Mouse (Mus musculus) testis, adult 2 months (tissue): ENCODE results near the gene Sirt1. TPM values are rescaled to one million over a fixed set of nuclear protein-coding genes. Genes with fewer than 3 reads are reported as not detected.
A peak's percentile ranks its signal among the peaks of the same experiment; 100 is the strongest.
"Not testable (repeated sequence)": the region's sequence is repeated elsewhere in the genome, so short reads cannot be mapped to it uniquely, and the experiment has no call there.

ENCODE experiments used
- H3K27ac ChIP-seq: fragments of 200-500 bp; 2 replicates; pipeline ENCODE4 v1.5.1; 2012; ENCODE audit warnings: low read depth, low read length; ENCODE audit not compliant: control insufficient read depth, insufficient read depth
- H3K27me3 ChIP-seq: fragments of 200-500 bp; 2 replicates; pipeline ENCODE4 v1.6.1; 2012; ENCODE audit warnings: mild to moderate bottlenecking, low read length, moderate library complexity; ENCODE audit not compliant: control insufficient read depth, insufficient read depth
- H3K36me3 ChIP-seq: fragments of 200-500 bp; 2 replicates; pipeline ENCODE4 v1.6.1; 2012; ENCODE audit warnings: mild to moderate bottlenecking, low read length; ENCODE audit not compliant: control insufficient read depth, insufficient read depth
- H3K4me1 ChIP-seq: fragments of 200-500 bp; 2 replicates; pipeline ENCODE4 v1.6.1; 2012; ENCODE audit warnings: low read length; ENCODE audit not compliant: control insufficient read depth, insufficient read depth
- H3K4me3 ChIP-seq: fragments of 200-500 bp; 2 replicates; pipeline ENCODE4 v1.5.1; 2012; ENCODE audit warnings: low read depth, mild to moderate bottlenecking, low read length, moderate library complexity, mixed read lengths; ENCODE audit not compliant: control insufficient read depth
- CTCF ChIP-seq: fragments of 200-500 bp; IDR thresholded peaks from 2 replicates; pipeline ENCODE4 v1.5.1; 2012; ENCODE audit warnings: low read depth, mild to moderate bottlenecking, inconsistent platforms, low read length, moderate library complexity; ENCODE audit not compliant: control insufficient read depth, insufficient read depth, insufficient replicate concordance
- POLR2A ChIP-seq: fragments of 200-500 bp; IDR thresholded peaks from 2 replicates; pipeline ENCODE4 v1.6.1; 2012; ENCODE audit warnings: low read depth, mild to moderate bottlenecking, inconsistent platforms, low read length, moderate library complexity; ENCODE audit not compliant: control insufficient read depth
- polyA plus RNA-seq: library from polyadenylated mRNA; depleted of rRNA; stranded (reverse); fragments of >200 nt; gene quantifications from 2 replicates; pipeline ENCODE4 v1.2.3, GENCODE M21; 2012

The Sirt1 gene
- polyA plus RNA-seq, 1 experiment, result 7.0 TPM

DNA sequence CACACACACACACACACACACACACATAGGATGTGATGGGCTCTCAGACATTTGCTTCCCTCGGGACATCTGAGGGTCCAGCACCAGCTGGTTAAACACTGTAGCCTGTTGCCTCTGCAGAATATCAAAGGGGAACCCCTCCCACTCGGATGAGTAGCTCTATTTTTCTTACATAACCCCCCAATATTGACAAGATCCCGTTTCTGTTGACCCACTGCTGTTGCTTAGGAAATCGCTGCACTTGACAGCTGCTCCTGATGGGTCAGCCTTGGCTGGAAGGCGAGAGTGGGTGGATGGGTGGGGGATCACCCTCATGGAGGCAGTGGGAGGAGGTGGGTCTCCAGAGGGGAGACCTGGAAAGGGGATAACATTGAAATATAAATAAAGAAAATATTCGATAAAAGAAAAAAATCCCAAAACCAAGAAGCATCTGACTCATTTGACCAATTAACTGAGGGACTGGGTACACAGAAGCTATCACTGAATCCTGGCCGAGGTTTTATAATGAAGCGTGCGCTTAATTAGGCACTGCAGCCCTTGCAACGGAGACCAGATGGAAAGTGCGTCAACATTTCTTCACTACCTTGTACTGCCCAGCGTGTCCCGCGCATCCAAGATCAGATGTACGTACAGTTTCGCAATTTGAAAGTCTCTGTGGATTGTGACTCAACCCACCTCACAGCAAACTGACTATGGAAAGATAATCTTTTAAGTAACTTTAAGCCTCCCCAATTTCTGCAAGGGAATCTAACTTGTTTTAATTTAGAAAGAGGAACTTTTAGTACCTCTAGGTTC is 28.9 kb upstream of the Sirt1 start:
- Histone ChIP-seq H3K27me3 (no peaks in the 10 kb centered on the region), H3K27ac (no peak overlapping the region), H3K36me3 (no peaks in the 10 kb centered on the region), H3K4me3 (no peak overlapping the region), H3K4me1 (no peaks in the 10 kb centered on the region)
- TF ChIP-seq CTCF, result no peak
- TF ChIP-seq POLR2A, result no peak

DNA sequence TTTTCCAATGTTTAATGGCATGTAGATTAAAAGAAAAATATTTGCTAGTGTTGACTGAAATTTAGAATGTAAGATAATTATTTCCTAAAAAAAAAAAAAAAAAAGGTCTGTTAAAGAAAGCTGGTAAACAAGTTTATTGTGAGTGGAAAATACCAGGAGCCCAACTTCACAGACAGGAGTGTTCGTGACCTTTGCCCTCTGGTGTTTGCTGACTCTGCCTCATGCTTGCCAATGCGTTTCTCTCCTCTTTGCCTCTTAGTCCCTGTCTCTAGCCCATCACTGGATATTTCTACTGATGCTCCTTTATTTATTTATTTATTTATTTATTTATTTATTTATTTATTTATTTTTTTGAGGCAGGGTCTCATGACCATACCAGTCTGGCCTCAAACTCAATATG is 22.1 kb upstream of the Sirt1 start:
- H3K4me3 ChIP-seq, result no peak overlapping the region

DNA sequence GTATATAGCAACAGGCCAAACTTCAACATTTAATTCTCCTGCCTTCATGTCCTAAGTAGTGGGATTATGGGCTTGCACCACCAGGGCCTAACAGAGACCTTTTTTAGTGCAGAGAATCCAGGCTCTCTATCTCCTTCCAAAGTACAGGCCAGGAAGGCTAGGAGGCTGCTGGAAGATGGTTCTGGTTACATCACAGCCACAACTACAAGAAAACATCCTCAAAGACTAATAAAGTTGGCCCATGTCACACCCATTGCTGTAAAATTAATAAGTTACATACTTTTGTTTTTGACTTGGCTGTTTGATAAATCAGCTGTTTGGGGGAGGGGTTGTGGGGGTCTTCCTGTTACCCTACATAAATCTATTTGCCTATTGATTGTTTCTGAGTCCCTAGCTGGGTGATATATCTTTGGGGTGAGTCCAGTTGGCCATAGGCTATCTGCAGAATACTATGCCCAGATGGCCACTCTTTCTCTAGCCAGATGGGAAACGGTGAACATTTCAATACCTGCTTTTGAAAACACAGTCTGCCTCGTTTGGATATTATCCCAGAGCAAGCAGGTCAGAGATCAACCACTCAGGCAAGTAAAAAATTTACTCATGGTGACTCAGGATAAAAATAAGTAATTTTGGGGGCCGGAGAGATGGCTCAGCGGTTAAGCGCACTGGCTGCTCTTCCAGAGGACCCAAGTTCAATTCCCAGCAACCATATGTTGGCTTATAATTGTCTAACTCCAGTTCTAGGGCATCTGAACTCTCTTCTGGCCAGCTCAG is 21.4 kb upstream of the Sirt1 start:
- Histone ChIP-seq H3K4me1 (no peaks in the 10 kb centered on the region), H3K4me3 (no peak overlapping the region), H3K27me3 (no peaks in the 10 kb centered on the region), H3K27ac (no peak overlapping the region), H3K36me3 (no peaks in the 10 kb centered on the region)
- TF ChIP-seq POLR2A, result no peak
- TF ChIP-seq CTCF, result no peak

More for the DNA sequence above, 22.1 kb upstream of the Sirt1 start:
- Histone ChIP-seq H3K36me3 (no peaks in the 10 kb centered on the region), H3K4me1 (no peaks in the 10 kb centered on the region), H3K27me3 (no peaks in the 10 kb centered on the region), H3K27ac (no peak overlapping the region)
- no peak for TF ChIP-seq CTCF
- no peak for TF ChIP-seq POLR2A

DNA sequence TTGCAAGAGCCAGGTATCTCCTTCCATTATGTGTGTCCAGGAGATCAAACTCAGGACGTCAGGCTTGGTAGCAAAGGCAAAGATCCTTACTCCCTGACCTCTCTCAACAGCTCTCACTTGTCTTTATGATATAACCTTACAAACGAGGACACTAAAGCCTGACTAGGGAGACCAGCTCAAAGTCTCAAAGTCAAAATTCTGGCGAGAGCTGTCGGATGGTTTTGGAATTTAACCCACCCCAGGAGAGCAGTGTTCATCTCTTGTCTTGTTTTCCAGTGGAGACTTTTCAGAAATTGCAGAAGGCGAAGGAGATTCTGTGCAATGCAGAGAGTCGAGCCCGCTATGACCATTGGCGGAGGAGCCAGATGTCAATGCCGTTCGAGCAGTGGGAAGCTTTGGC is 15.5 kb upstream of the Sirt1 start:
- no peaks in the 10 kb centered on the region for H3K36me3 ChIP-seq
- no peaks in the 10 kb centered on the region for H3K27me3 ChIP-seq
- TF ChIP-seq CTCF, result no peak
- no peak for TF ChIP-seq POLR2A
- H3K4me1 ChIP-seq, result no peaks in the 10 kb centered on the region
- no peak overlapping the region for H3K27ac ChIP-seq
- H3K4me3 ChIP-seq, result no peak overlapping the region

DNA sequence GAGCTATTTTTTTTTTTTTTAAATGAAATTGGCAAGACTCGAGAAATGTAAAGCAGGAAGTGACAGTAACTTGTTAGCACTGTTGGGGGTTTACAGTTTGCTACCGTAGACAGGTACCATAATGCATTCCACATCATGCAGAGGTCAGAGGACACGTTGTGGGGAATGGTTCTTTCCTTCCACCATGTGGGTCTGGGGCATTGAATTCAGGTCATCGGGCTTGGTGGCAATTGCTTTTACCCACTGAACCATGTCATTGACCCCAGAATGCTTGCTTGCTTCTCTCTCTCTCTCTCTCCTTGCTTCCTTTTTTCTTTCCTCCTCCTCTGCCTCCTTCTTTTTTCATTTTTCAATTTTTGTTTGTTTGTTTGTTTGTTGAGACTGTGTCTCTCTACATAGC is 7.4 kb upstream of the Sirt1 start:
- Histone ChIP-seq H3K4me3 (no peak overlapping the region), H3K4me1 (no peaks in the 10 kb centered on the region), H3K36me3 (no peaks in the 10 kb centered on the region), H3K27ac (no peak overlapping the region), H3K27me3 (no peaks in the 10 kb centered on the region)
- TF ChIP-seq CTCF (no peak), POLR2A (no peak)

DNA sequence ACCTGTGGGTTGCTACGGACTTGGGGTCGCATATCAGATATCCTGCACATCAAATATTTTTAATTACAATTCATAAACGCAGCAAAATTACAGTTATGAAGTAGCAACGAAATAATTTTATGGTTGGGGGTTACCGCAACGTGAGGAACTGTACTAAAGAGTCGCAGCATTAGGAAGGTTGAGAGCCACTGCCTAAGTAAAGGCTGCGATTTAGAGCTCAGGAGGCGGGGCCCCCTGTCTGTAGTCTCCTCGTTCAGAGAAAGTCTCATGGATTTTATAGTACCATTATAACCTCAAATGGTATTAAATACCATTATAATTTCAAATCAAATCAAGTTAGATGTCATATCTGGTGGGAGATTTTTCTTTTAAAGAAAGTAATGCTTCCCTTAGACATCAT is 5.5 kb upstream of the Sirt1 start:
- no peak for TF ChIP-seq CTCF
- no peak for TF ChIP-seq POLR2A

DNA sequence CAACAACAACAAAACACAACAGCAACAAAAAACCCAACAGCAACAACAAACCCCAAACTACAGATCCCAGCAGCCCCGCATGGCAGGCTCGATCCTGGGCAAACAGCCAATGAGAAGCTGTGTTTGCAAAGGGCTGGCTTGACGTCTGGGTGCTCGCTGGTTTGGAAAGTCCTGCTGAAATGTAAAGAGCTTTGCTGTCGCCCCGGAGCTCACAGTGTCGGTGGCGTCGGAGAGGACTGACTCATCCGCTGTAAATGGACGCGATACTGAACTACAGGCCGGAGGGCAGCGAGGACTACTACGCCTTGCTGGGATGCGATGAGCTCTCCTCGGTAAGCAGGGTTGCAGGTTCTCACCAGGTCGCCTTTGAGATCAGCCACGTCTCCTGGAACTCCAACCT is 4.9 kb upstream of the Sirt1 start:
- Histone ChIP-seq H3K36me3 (no peaks in the 10 kb centered on the region), H3K4me1 (peaks cover 9% of the 10 kb centered on the region), H3K27ac (no peak overlapping the region), H3K4me3 (peak overlapping the region; percentile 81), H3K27me3 (no peaks in the 10 kb centered on the region)
- TF ChIP-seq CTCF, result no peak
- TF ChIP-seq POLR2A, result peak; percentile 50

More for the DNA sequence above, 5.5 kb upstream of the Sirt1 start:
- no peak overlapping the region for H3K27ac ChIP-seq
- H3K4me3 ChIP-seq, result no peak overlapping the region
- no peaks in the 10 kb centered on the region for H3K36me3 ChIP-seq
- H3K4me1 ChIP-seq, result peaks cover 6% of the 10 kb centered on the region; the same call in 1 of the 2 replicates
- no peaks in the 10 kb centered on the region for H3K27me3 ChIP-seq

DNA sequence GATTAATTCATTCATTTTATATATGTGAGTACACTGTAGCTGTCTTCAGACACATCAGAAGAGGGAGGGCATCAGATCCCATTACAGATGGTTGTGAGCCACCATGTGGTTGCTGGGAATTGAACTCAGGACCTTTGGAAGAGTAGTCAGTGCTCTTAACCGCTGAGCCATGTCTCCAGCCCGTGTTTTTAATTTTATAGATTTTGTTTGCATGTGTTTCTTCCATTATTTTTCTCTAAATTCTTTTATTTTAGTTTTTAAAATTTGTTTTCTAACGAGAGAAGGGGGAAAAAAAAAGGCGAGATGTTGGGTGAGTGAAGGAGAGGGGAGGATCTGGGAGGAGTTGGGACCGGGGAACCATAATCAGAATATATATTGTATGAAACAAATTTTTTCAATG is 4.4 kb upstream of the Sirt1 start:
- peaks cover 10% of the 10 kb centered on the region for H3K4me1 ChIP-seq
- not testable (repeated sequence) for H3K36me3 ChIP-seq, H3K27me3 ChIP-seq, H3K27ac ChIP-seq, H3K4me3 ChIP-seq
